Mouse (Mus musculus): ENCODE data around the gene Cnbp. TPM values are rescaled to one million over a fixed set of nuclear protein-coding genes. Genes with fewer than 3 reads are reported as not detected.

Cnbp gene
- total and polyA plus RNA-seq, 3 experiments, result 201 to 879 (median 652) TPM

DNA sequence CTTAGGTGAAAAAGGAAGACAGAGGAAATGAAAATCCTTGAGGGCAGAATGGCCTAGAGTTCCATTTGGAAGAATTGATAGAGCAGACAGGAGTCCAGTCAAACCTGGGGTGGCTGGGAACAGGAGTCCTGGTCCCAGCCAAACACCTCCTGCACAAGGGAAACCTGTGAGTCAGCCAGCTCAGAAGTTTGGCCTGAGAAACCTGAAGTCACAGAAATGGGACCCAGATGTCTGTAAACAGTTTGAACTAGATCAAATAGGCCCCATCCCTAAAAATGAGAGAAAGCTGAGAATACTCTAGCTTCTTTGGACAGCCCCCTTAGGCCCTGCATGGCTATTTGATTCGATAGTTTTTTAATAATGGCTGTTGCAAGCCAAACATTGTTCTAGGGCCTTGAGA lies 38.2 kb downstream of the Cnbp start:
- TF ChIP-seq GATA1 (IDR thresholded peaks at IDR 0.05; ENCODE audit: low read depth, low read length) (no peak), CHD2 (IDR thresholded peaks at IDR 0.05; ENCODE audit: low read length) (no peak)
- H3K36me3 ChIP-seq (ENCODE audit: control insufficient read depth in 1 of 2, insufficient read depth in 2 of 2, low read length in 2 of 2), result peaks cover 5 to 30% of the 10 kb centered on the region in 2 experiments
- no peaks in the 10 kb centered on the region for H3K27me3 ChIP-seq (ENCODE audit: control insufficient read depth in 1 of 2, insufficient read depth in 2 of 2, low read length in 2 of 2)
- H3K9ac ChIP-seq (ENCODE audit: control insufficient read depth, low read depth, low read length, poor library complexity, severe bottlenecking), result no peak overlapping the region
- no peaks in the 10 kb centered on the region for H3K9me3 ChIP-seq (replicated peaks; ENCODE audit: insufficient read depth, low read length)
- no peak overlapping the region for H3K27ac ChIP-seq (ENCODE audit: control insufficient read depth, low read depth, low read length)
- peaks cover 8% of the 10 kb centered on the region for H3K79me2 ChIP-seq (ENCODE audit: control insufficient read depth, insufficient read depth, low read length, poor library complexity)
- no peak for DNase-seq (ENCODE audit: low read depth, low spot score)
- no peak overlapping the region for H3K4me3 ChIP-seq (ENCODE audit: control insufficient read depth in 1 of 2, insufficient read depth in 1 of 2, low read depth in 2 of 2, low read length in 2 of 2)
- peaks cover 7 to 24% of the 10 kb centered on the region in 2 experiments; a peak in 3 of 4 replicates for H3K4me1 ChIP-seq (ENCODE audit: control insufficient read depth in 1 of 2, insufficient read depth in 2 of 2, low read length in 2 of 2)

- Histone ChIP-seq H3K27ac (ENCODE audit: control insufficient read depth, low read depth, low read length) (peak within 1 kb of the TSS; percentile 61), H3K9me3 (replicated peaks; ENCODE audit: insufficient read depth, low read length) (no peaks in the 10 kb centered on the region), H3K79me2 (ENCODE audit: control insufficient read depth, insufficient read depth, low read length, poor library complexity) (peaks cover 8% of the 10 kb centered on the region), H3K27me3 (ENCODE audit: control insufficient read depth in 1 of 2, insufficient read depth in 2 of 2, low read length in 2 of 2) (no peaks in the 10 kb centered on the region), H3K9ac (ENCODE audit: control insufficient read depth, low read depth, low read length, poor library complexity, severe bottlenecking) (peak within 1 kb of the TSS; percentile 85), H3K4me1 (ENCODE audit: control insufficient read depth in 1 of 2, insufficient read depth in 2 of 2, low read length in 2 of 2) (peaks cover 7 to 16% of the 10 kb centered on the region in 2 experiments; a peak in 2 of 4 replicates), H3K36me3 (ENCODE audit: control insufficient read depth in 1 of 2, insufficient read depth in 2 of 2, low read length in 2 of 2) (peaks cover 2 to 24% of the 10 kb centered on the region in 2 experiments), H3K4me3 (ENCODE audit: control insufficient read depth in 1 of 2, insufficient read depth in 1 of 2, low read depth in 2 of 2, low read length in 2 of 2) (peak within 1 kb of the TSS; percentile 89 to 99)
- no peak; the same call in 1 of the 2 replicates for TF ChIP-seq KAT2A (conservative IDR thresholded peaks at IDR 0.05; ENCODE audit: low read depth, low read length)
- TF ChIP-seq USF1 (IDR thresholded peaks at IDR 0.05; ENCODE audit: low read depth, low read length), result no peak
- TF ChIP-seq ZMIZ1 (IDR thresholded peaks at IDR 0.05; ENCODE audit: low read depth, low read length), result peak; percentile 58; the same call in 1 of the 2 replicates
- 0 out of 6 replicates have a peak, but pooled peaks of 1 of the 3 experiments have one; percentile 14 for TF ChIP-seq CTCF (IDR thresholded peaks at IDR 0.05 in 2 of 3, conservative IDR thresholded peaks at IDR 0.05 in 1 of 3; ENCODE audit: control insufficient read depth in 1 of 3, insufficient read depth in 1 of 3, low read depth in 2 of 3, low read length in 3 of 3, poor library complexity in 1 of 3, severe bottlenecking in 1 of 3)
- TF ChIP-seq TAL1 (IDR thresholded peaks at IDR 0.05; ENCODE audit: low read length), result no peak
- peak; percentile 41; the same call in 1 of the 2 replicates for TF ChIP-seq TCF12 (IDR thresholded peaks at IDR 0.05; ENCODE audit: low read depth, low read length)
- TF ChIP-seq TBP (IDR thresholded peaks at IDR 0.05; ENCODE audit: low read depth, low read length), result no peak
- 0 out of 2 replicates have a peak, but pooled peaks have one; percentile 1 for TF ChIP-seq RCOR1 (IDR thresholded peaks at IDR 0.05; ENCODE audit: low read depth, low read length)
- TF ChIP-seq HCFC1 (IDR thresholded peaks at IDR 0.05; ENCODE audit: low read depth, low read length), result no peak
- TF ChIP-seq NELFE (IDR thresholded peaks at IDR 0.05; ENCODE audit: low read depth, low read length), result peak; percentile 54
- peak; percentile 56 to 62; a peak in 3 of 4 replicates for TF ChIP-seq POLR2A (IDR thresholded peaks at IDR 0.05; ENCODE audit: control insufficient read depth in 1 of 2, insufficient read depth in 1 of 2, low read depth in 1 of 2, low read length in 2 of 2, poor library complexity in 1 of 2)
- peak; percentile 72; the same call in 1 of the 2 replicates for TF ChIP-seq UBTF (IDR thresholded peaks at IDR 0.05; ENCODE audit: borderline replicate concordance, insufficient read depth, low read depth, low read length)
- peak; percentile 66; the same call in 1 of the 2 replicates for TF ChIP-seq MAZ (IDR thresholded peaks at IDR 0.05; ENCODE audit: low read depth, low read length)
- TF ChIP-seq ZC3H11A (IDR thresholded peaks at IDR 0.05; ENCODE audit: low read depth, low read length), result no peak
- no peak for TF ChIP-seq SMC3 (IDR thresholded peaks at IDR 0.05; ENCODE audit: low read depth, low read length)
- no peak for TF ChIP-seq MXI1 (IDR thresholded peaks at IDR 0.05; ENCODE audit: low read depth, low read length)
- peak; percentile 73 for DNase-seq (ENCODE audit: low read depth, low spot score)
Observed at GRCm38 (mm10) chr6:87811675-87812338, 39.1 kb downstream of the Cnbp start, which contains the start of gene Rab43. Gene Rab43, minus strand, starts transcription at chr6:87812164.

Data from MEL (cell line).